Mouse (Mus musculus) forebrain, embryonic 14.5 days (tissue): Measurements from ENCODE around the gene Amot. TPM values are rescaled to one million over a fixed set of nuclear protein-coding genes. Genes with fewer than 3 reads are reported as not detected.

ENCODE experiments used
- ATAC-seq: fragments of 200-750 bp; cut with Nextera tagmentation; 2 replicates; pipeline ENCODE4 v1.8.0; 2017; ENCODE audit warnings: mild to moderate bottlenecking, moderate library complexity
- DNase-seq: peaks from one replicate; pipeline ENCODE4 v3.0.0-alpha.2; 2015; ENCODE audit warnings: low spot score
- H3K27ac ChIP-seq: fragments of 300-500 bp; sonication (generic); 2 replicates; pipeline ENCODE4 v1.5.1; 2014; ENCODE audit warnings: low read depth, mild to moderate bottlenecking, control low read depth, low read length, moderate library complexity
- H3K27me3 ChIP-seq: fragments of 300-500 bp; sonication (generic); replicated peaks from 2 replicates; pipeline ENCODE4 v1.6.1; 2014; ENCODE audit warnings: low read length, control low read depth, mixed read lengths; ENCODE audit not compliant: control insufficient read depth, insufficient read depth
- H3K36me3 ChIP-seq: fragments of 300-500 bp; sonication (generic); 2 replicates; pipeline ENCODE4 v1.6.1; 2014; ENCODE audit warnings: low read length, control low read depth; ENCODE audit not compliant: control insufficient read depth, insufficient read depth
- H3K4me1 ChIP-seq: fragments of 300-500 bp; sonication (generic); 2 replicates; pipeline ENCODE4 v1.6.1; 2014; ENCODE audit warnings: antibody characterized with exemption, low read length, control low read depth; ENCODE audit not compliant: control insufficient read depth, insufficient read depth
- H3K4me2 ChIP-seq: fragments of 300-500 bp; sonication (generic); 2 replicates; pipeline ENCODE4 v1.6.1; 2014; ENCODE audit warnings: mild to moderate bottlenecking, control low read depth, low read length
- H3K4me3 ChIP-seq: fragments of 300-500 bp; sonication (generic); 2 replicates; pipeline ENCODE4 v1.5.1; 2014; ENCODE audit warnings: low read depth, low read length, control low read depth
- H3K9ac ChIP-seq: fragments of 300-500 bp; sonication (generic); 2 replicates; pipeline ENCODE4 v1.6.1; 2014; ENCODE audit warnings: mild to moderate bottlenecking, low read length, control low read depth, moderate library complexity
- H3K9me3 ChIP-seq: fragments of 300-500 bp; sonication (generic); replicated peaks from 2 replicates; pipeline ENCODE4 v1.6.1; 2016; ENCODE audit warnings: low read length, control low read depth, mixed read lengths; ENCODE audit not compliant: control insufficient read depth
- WGBS: fragments of 180-500 bp; shearing (Covaris S2); extraction: QIAGEN DNeasy Blood & Tissue Kit; methylation state at CpG from one replicate; pipeline ENCODE4 v1.1.7; 2014; 5-methylcytosine and 5-hydroxymethylcytosine counted together
- polyA plus RNA-seq: library from polyadenylated mRNA; unstranded; fragments of >200 nt; fragmentation: Nextera tagmentation; extraction: Ambion mirVana; gene quantifications from 2 replicates; pipeline ENCODE4 v1.2.1, GENCODE M21; 2014

Gene Amot
- polyA plus RNA-seq, 1 experiment from 2014 or later = 6.9 TPM

- Histone ChIP-seq H3K27ac (no peak overlapping the region), H3K4me2 (no peak overlapping the region), H3K36me3 (no peaks in the 10 kb centered on the region), H3K4me3 (no peak overlapping the region), H3K27me3 (no peaks in the 10 kb centered on the region), H3K9ac (no peak overlapping the region), H3K4me1 (no peaks in the 10 kb centered on the region), H3K9me3 (no peaks in the 10 kb centered on the region)
- WGBS = 93% methylated on average over 3 of the region's 3 CpGs
- ATAC-seq (no peak), DNase-seq (no peak)
Observed at GRCm38 (mm10) chrX:145461339-145461738, 43.6 kb downstream of the Amot start.

GRCm38 (mm10) chrX:145456251-145456650, 48.7 kb downstream of the Amot start:
- Histone ChIP-seq H3K27ac (no peak overlapping the region), H3K9me3 (no peaks in the 10 kb centered on the region), H3K4me2 (no peak overlapping the region), H3K36me3 (no peaks in the 10 kb centered on the region; the same call in 1 of the 2 replicates), H3K27me3 (no peaks in the 10 kb centered on the region), H3K4me1 (no peaks in the 10 kb centered on the region), H3K9ac (no peak overlapping the region), H3K4me3 (no peak overlapping the region)
- DNase-seq = no peak
- ATAC-seq = no peak
- WGBS = 93% methylated on average over 4 of the region's 4 CpGs

- Histone ChIP-seq H3K27ac (no peak overlapping the region), H3K4me2 (no peak overlapping the region), H3K4me1 (no peaks in the 10 kb centered on the region), H3K36me3 (peaks cover 4% of the 10 kb centered on the region; the same call in 1 of the 2 replicates), H3K9me3 (no peaks in the 10 kb centered on the region), H3K4me3 (no peak overlapping the region), H3K9ac (no peak overlapping the region), H3K27me3 (no peaks in the 10 kb centered on the region)
- no peak for DNase-seq
- ATAC-seq = no peak
- WGBS = 88% methylated on average over 6 of the region's 6 CpGs
Observed at GRCm38 (mm10) chrX:145455629-145456028, 49.4 kb downstream of the Amot start.

GRCm38 (mm10) chrX:145454828-145455227, 50.2 kb downstream of the Amot start:
- peak; percentile 31 for DNase-seq
- WGBS = 79% methylated on average over 4 of the region's 4 CpGs
- ATAC-seq = no peak
- Histone ChIP-seq H3K36me3 (peaks cover 11% of the 10 kb centered on the region; the same call in 1 of the 2 replicates), H3K9me3 (no peaks in the 10 kb centered on the region), H3K4me3 (no peak overlapping the region), H3K27me3 (no peaks in the 10 kb centered on the region), H3K4me2 (no peak overlapping the region), H3K27ac (no peak overlapping the region), H3K4me1 (no peaks in the 10 kb centered on the region), H3K9ac (no peak overlapping the region)

GRCm38 (mm10) chrX:145441526-145441925, 63.5 kb downstream of the Amot start:
- Histone ChIP-seq H3K36me3 (no peaks in the 10 kb centered on the region), H3K9me3 (no peaks in the 10 kb centered on the region), H3K4me2 (no peak overlapping the region), H3K4me1 (no peaks in the 10 kb centered on the region), H3K27me3 (no peaks in the 10 kb centered on the region), H3K27ac (no peak overlapping the region), H3K4me3 (no peak overlapping the region), H3K9ac (no peak overlapping the region)
- DNase-seq (no peak), ATAC-seq (no peak)
- 90% methylated on average over 2 of the region's 2 CpGs for WGBS

GRCm38 (mm10) chrX:145433652-145434051, 71.3 kb downstream of the Amot start:
- Histone ChIP-seq H3K27ac (no peak overlapping the region), H3K4me3 (no peak overlapping the region), H3K9ac (no peak overlapping the region), H3K4me2 (no peak overlapping the region), H3K27me3 (no peaks in the 10 kb centered on the region), H3K9me3 (no peaks in the 10 kb centered on the region), H3K36me3 (no peaks in the 10 kb centered on the region), H3K4me1 (no peaks in the 10 kb centered on the region)
- ATAC-seq (no peak), DNase-seq (no peak)
- 72% methylated on average over 4 of the region's 4 CpGs for WGBS

- Histone ChIP-seq H3K9me3 (no peaks in the 10 kb centered on the region), H3K27ac (no peak overlapping the region), H3K4me1 (no peaks in the 10 kb centered on the region), H3K4me2 (no peak overlapping the region), H3K27me3 (no peaks in the 10 kb centered on the region), H3K36me3 (no peaks in the 10 kb centered on the region), H3K4me3 (no peak overlapping the region), H3K9ac (no peak overlapping the region)
- DNase-seq (no peak), ATAC-seq (no peak)
- 84% methylated on average over 5 of the region's 5 CpGs for WGBS
Observed at GRCm38 (mm10) chrX:145430836-145431570, 74.0 kb downstream of the Amot start.

GRCm38 (mm10) chrX:145428811-145429210, 76.2 kb downstream of the Amot start:
- DNase-seq (no peak), ATAC-seq (no peak)
- no peaks in the 10 kb centered on the region for H3K36me3 ChIP-seq
- no peak overlapping the region for H3K4me3 ChIP-seq
- 62% methylated on average over 1 of the region's 1 CpGs for WGBS
- H3K27ac ChIP-seq = no peak overlapping the region
- no peaks in the 10 kb centered on the region for H3K4me1 ChIP-seq
- no peak overlapping the region for H3K9ac ChIP-seq
- no peaks in the 10 kb centered on the region for H3K9me3 ChIP-seq
- no peak overlapping the region for H3K4me2 ChIP-seq
- no peaks in the 10 kb centered on the region for H3K27me3 ChIP-seq

GRCm38 (mm10) chrX:145424026-145424425, 81.0 kb downstream of the Amot start:
- ATAC-seq (no peak), DNase-seq (peak; percentile 21)
- WGBS = 48% methylated on average over 2 of the region's 2 CpGs

More at GRCm38 (mm10) chrX:145424026-145424425, 81.0 kb downstream of the Amot start:
- Histone ChIP-seq H3K4me3 (no peak overlapping the region), H3K9me3 (no peaks in the 10 kb centered on the region), H3K4me2 (no peak overlapping the region), H3K9ac (no peak overlapping the region), H3K27ac (no peak overlapping the region), H3K36me3 (no peaks in the 10 kb centered on the region), H3K27me3 (no peaks in the 10 kb centered on the region), H3K4me1 (no peaks in the 10 kb centered on the region)
